Mouse (Mus musculus) heart, adult 18-20 months (tissue): ENCODE data around the gene Opn3. TPM values are rescaled to one million over a fixed set of nuclear protein-coding genes. Genes with fewer than 3 reads are reported as not detected.

Experiments used
- total RNA-seq, 2 experiments: library from RNA; stranded (reverse); gene quantifications; 2 replicates each; pipeline ENCODE4 v1.2.3; 2021

The Opn3 gene
- total RNA-seq, 2 experiments from 2014 or later: 4.2 TPM

Other genes with a start within 250 kb of the Opn3 start
- gene Rgs7, start 200.3 kb downstream of the Opn3 start, total RNA-seq: 1 to 10 TPM; 1.2 to 3.8 TPM
- gene Kmo, start 72.4 kb downstream of the Opn3 start, total RNA-seq: under 1 TPM; 0.51 to 0.62 TPM
- 100 to 1,000 TPM; 574 to 599 TPM for gene Fh1, start 67.1 kb downstream of the Opn3 start, total RNA-seq
- gene Chml, start 125 bp upstream of the Opn3 start, total RNA-seq: 10 to 100 TPM in 1 of 2 experiments, 1 to 10 TPM in 1; 7.2 to 12.5 TPM
- not detected for gene Wdr64, start 5.8 kb upstream of the Opn3 start, total RNA-seq
- under 1 TPM; 0.42 to 0.46 TPM for gene Exo1, start 187.8 kb upstream of the Opn3 start, total RNA-seq
- gene Gm38100, start 227.6 kb upstream of the Opn3 start, total RNA-seq: not detected